Mouse (Mus musculus) hindbrain, postnatal 0 days (tissue): ENCODE results near the gene Acbd6. TPM values are rescaled to one million over a fixed set of nuclear protein-coding genes. Genes with fewer than 3 reads are reported as not detected.

Experiments used
- ATAC-seq: fragments of 200-750 bp; cut with Nextera tagmentation; 2 replicates; pipeline ENCODE4 v1.8.0; 2017; ENCODE audit warnings: mild to moderate bottlenecking, moderate TSS enrichment, moderate library complexity
- DNase-seq: peaks from one replicate; pipeline ENCODE4 v3.0.0-alpha.2; 2015; ENCODE audit warnings: low spot score
- H3K27ac ChIP-seq: fragments of 300-500 bp; sonication (generic); 2 replicates; pipeline ENCODE4 v1.5.1; 2014; ENCODE audit warnings: mild to moderate bottlenecking
- H3K27me3 ChIP-seq: fragments of 300-500 bp; sonication (generic); 2 replicates; pipeline ENCODE4 v1.6.1; 2014; ENCODE audit warnings: low read length, mixed read lengths; ENCODE audit not compliant: insufficient read depth
- H3K36me3 ChIP-seq: fragments of 300-500 bp; sonication (generic); 2 replicates; pipeline ENCODE4 v1.6.1; 2014; ENCODE audit warnings: low read length, mixed read lengths; ENCODE audit not compliant: insufficient read depth
- H3K4me1 ChIP-seq: fragments of 300-500 bp; sonication (generic); 2 replicates; pipeline ENCODE4 v1.6.1; 2014; ENCODE audit warnings: antibody characterized with exemption, low read length, mixed read lengths; ENCODE audit not compliant: insufficient read depth
- H3K4me2 ChIP-seq: fragments of 300-500 bp; sonication (generic); 2 replicates; pipeline ENCODE4 v1.6.1; 2014; ENCODE audit warnings: low read depth, mild to moderate bottlenecking, low read length, moderate library complexity, mixed read lengths
- H3K4me3 ChIP-seq: fragments of 300-500 bp; sonication (generic); 2 replicates; pipeline ENCODE4 v1.5.1; 2014; ENCODE audit warnings: low read length
- H3K9ac ChIP-seq: fragments of 300-500 bp; sonication (generic); replicated peaks from 2 replicates; pipeline ENCODE4 v1.6.1; 2014; ENCODE audit warnings: mild to moderate bottlenecking, low read length, moderate library complexity, mixed read lengths
- H3K9me3 ChIP-seq: fragments of 300-500 bp; sonication (generic); 2 replicates; pipeline ENCODE4 v1.6.1; 2016; ENCODE audit warnings: low read length, mixed read lengths
- CTCF ChIP-seq: IDR thresholded peaks from 2 replicates; pipeline ENCODE4 v1.5.1; 2016; ENCODE audit warnings: antibody characterized with exemption, control low read depth, low read depth
- WGBS: fragments of 180-500 bp; shearing (Covaris S2); extraction: QIAGEN DNeasy Blood & Tissue Kit; methylation state at CpG from one replicate; pipeline ENCODE4 v1.1.7; 2014; 5-methylcytosine and 5-hydroxymethylcytosine counted together
- polyA plus RNA-seq: library from polyadenylated mRNA; unstranded; fragments of >200 nt; fragmentation: Nextera tagmentation; extraction: Ambion mirVana; gene quantifications from 2 replicates; pipeline ENCODE4 v1.2.1, GENCODE M21; 2015
- total RNA-seq: library from RNA; depleted of rRNA; stranded (reverse); fragments of >200 nt; gene quantifications from 2 replicates; pipeline ENCODE4 v1.2.3, GENCODE M21; 2014

Gene Acbd6
- total and polyA plus RNA-seq, 2 experiments from 2014 or later, result 118 to 119 TPM

DNA sequence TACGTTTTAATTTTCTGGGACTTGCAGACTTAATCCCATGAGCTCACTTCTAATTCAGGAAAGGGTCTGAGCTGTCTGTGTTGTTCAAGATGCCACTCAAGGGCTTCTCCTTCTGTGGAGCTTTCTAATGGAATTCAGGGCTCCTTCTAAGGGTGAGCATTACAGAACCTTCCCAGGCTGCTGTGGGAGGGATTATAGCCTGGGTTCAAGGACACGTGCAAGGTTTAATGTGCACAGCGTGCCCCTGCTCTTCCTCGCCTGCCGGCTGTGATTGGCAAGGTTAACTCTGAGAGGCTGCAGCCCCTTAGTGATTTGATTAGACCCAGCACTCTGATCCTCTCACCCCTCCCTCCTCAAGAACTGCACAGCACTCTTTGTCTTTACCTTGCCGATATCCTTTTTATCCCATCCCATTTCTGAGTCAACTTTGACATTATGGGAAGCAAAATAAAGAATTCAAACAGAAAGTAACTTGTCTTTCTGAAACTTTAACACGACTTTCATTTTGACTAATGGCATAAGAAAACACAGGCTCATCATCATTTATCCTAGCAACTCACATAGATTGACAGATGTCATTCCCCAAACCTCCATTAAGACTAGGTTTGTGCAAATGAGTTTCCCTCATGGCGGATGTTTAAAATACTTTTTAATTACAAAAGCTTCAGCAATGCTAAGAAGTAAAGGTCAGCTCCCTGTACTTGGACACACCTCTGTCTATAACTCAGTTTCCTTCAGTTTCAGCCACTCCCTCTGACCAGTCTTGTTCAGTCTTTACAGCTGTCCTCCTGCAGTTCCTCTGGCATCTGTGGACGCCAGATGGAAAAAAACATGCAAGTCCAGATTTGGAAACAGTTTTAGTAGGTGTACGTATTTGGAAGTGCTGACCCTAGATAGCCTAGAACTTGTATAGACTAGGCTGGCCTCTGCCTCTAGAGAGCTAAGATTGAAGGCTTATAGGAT is 88.7 kb downstream of the Acbd6 start:
- Histone ChIP-seq H3K27me3 (no peaks in the 10 kb centered on the region), H3K4me2 (no peak overlapping the region), H3K9me3 (no peaks in the 10 kb centered on the region), H3K4me1 (no peaks in the 10 kb centered on the region), H3K36me3 (no peaks in the 10 kb centered on the region), H3K9ac (no peak overlapping the region), H3K27ac (no peak overlapping the region), H3K4me3 (no peak overlapping the region)
- ATAC-seq (no peak), DNase-seq (no peak)
- no peak for TF ChIP-seq CTCF
- WGBS, result 62% methylated on average over 10 of the region's 10 CpGs

- Histone ChIP-seq H3K4me3 (no peak overlapping the region), H3K27ac (no peak overlapping the region), H3K36me3 (no peaks in the 10 kb centered on the region), H3K27me3 (no peaks in the 10 kb centered on the region), H3K9me3 (no peaks in the 10 kb centered on the region), H3K4me1 (no peaks in the 10 kb centered on the region), H3K9ac (no peak overlapping the region), H3K4me2 (no peak overlapping the region)
- WGBS, result 59% methylated on average over 9 of the region's 9 CpGs
- TF ChIP-seq CTCF, result no peak
- ATAC-seq (no peak), DNase-seq (peak; percentile 39)
Measured at GRCm38 (mm10) chr1:155650121-155650846, 92.4 kb downstream of the Acbd6 start.

GRCm38 (mm10) chr1:155654961-155655360 is 97.0 kb downstream of the Acbd6 start:
- TF ChIP-seq CTCF, result no peak

DNA sequence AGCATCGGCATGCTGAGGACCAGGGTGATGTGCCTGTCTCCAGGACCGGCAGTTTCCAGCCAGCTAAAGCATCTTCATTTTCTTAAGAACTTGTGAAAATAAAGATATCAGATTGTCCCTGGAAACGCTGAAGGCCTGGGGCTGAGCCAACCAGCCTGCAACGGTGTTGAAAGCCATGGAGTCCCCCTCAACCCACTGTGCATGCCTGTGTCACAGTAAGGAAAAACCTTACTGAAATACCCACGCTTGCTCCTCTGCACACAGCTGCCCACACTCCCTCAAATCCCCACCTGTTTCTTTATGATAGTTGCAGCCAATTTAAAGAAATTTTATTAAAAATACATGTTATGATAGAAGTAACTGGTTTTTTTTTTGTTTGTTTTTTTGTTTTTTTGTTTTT is 98.4 kb downstream of the Acbd6 start:
- Histone ChIP-seq H3K27ac (no peak overlapping the region), H3K36me3 (no peaks in the 10 kb centered on the region), H3K4me3 (no peak overlapping the region), H3K4me1 (no peaks in the 10 kb centered on the region), H3K9ac (no peak overlapping the region), H3K9me3 (no peaks in the 10 kb centered on the region), H3K4me2 (no peak overlapping the region), H3K27me3 (no peaks in the 10 kb centered on the region)
- ATAC-seq (no peak), DNase-seq (no peak)
- TF ChIP-seq CTCF, result no peak
- WGBS, result 58% methylated on average over 5 of the region's 5 CpGs

More at GRCm38 (mm10) chr1:155654961-155655360, 97.0 kb downstream of the Acbd6 start:
- Histone ChIP-seq H3K4me3 (no peak overlapping the region), H3K4me1 (no peaks in the 10 kb centered on the region), H3K27ac (no peak overlapping the region), H3K9me3 (no peaks in the 10 kb centered on the region), H3K9ac (no peak overlapping the region), H3K27me3 (no peaks in the 10 kb centered on the region), H3K36me3 (no peaks in the 10 kb centered on the region), H3K4me2 (no peak overlapping the region)
- ATAC-seq (no peak), DNase-seq (peak; percentile 42)
- WGBS, result 25% methylated on average over 3 of the region's 3 CpGs

DNA sequence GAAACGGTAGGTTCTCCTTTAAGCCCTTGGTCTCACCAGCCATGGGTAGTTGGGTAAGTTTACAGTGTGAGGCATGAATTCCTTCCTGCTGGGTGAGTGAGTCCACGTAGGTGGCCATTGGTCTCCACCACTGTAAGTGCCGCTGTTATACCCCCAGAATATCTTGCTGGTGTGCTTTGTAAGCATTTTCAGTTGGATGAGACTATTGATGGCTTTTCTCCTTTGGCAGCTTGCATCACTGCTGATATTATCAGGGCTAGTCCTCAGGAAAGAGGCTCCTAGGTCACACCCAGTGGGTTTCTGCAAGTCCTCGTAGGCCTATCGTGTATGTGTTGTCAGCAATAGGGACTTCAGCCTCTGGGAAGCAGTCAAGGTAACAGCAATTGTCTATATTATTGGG is 106.1 kb downstream of the Acbd6 start:
- no peak overlapping the region for H3K9ac ChIP-seq
- H3K36me3 ChIP-seq, result no peaks in the 10 kb centered on the region
- H3K27ac ChIP-seq, result no peak overlapping the region
- WGBS, result 84% methylated on average over 5 of the region's 5 CpGs
- no peak overlapping the region for H3K4me2 ChIP-seq
- no peaks in the 10 kb centered on the region for H3K27me3 ChIP-seq
- TF ChIP-seq CTCF, result no peak
- DNase-seq, result no peak
- no peak for ATAC-seq
- H3K4me3 ChIP-seq, result no peak overlapping the region
- no peaks in the 10 kb centered on the region for H3K4me1 ChIP-seq
- no peaks in the 10 kb centered on the region for H3K9me3 ChIP-seq

DNA sequence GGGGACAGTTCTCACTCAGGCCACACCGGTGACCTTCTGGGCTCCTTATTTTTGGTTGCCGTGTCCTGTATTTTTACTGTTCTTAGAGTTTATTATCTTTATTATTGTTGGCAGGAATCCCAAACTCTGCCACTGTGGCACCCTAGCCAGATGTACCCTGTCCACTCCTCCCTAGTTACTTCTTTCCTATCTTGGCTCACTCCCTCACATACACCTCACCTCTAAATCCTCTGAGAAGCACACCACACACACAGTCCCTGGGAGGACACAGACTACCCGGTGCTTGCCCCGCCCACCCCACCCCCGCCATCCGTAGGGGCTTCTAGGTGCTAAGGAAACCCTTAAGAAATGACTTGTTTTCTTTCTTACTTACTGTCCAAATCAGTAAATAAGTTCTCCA is 117.7 kb downstream of the Acbd6 start:
- Histone ChIP-seq H3K4me3 (no peak overlapping the region), H3K4me1 (no peaks in the 10 kb centered on the region), H3K36me3 (no peaks in the 10 kb centered on the region), H3K9me3 (no peaks in the 10 kb centered on the region), H3K27me3 (no peaks in the 10 kb centered on the region), H3K9ac (no peak overlapping the region), H3K27ac (no peak overlapping the region), H3K4me2 (no peak overlapping the region)
- no peak for TF ChIP-seq CTCF
- no peak for ATAC-seq
- WGBS, result 90% methylated on average over 6 of the region's 6 CpGs
- DNase-seq, result no peak
